Mouse (Mus musculus) lung, embryonic 14.5 days (tissue): Measurements from ENCODE around the gene Cks2. TPM values are rescaled to one million over a fixed set of nuclear protein-coding genes. Genes with fewer than 3 reads are reported as not detected.

Experiments used
- ATAC-seq: fragments of 200-750 bp; cut with Nextera tagmentation; 2 replicates; pipeline ENCODE4 v1.8.0; 2017; ENCODE audit warnings: mild to moderate bottlenecking, moderate TSS enrichment, moderate library complexity; ENCODE audit not compliant: insufficient read depth
- DNase-seq: peaks from one replicate; pipeline ENCODE4 v3.0.0-alpha.2; 2015
- H3K27ac ChIP-seq: fragments of 300-500 bp; sonication (generic); 2 replicates; pipeline ENCODE4 v1.5.1; 2014; ENCODE audit warnings: low read depth, mild to moderate bottlenecking, moderate library complexity
- H3K27me3 ChIP-seq: fragments of 300-500 bp; sonication (generic); 2 replicates; pipeline ENCODE4 v1.6.1; 2014; ENCODE audit warnings: low read length, control low read depth; ENCODE audit not compliant: insufficient read depth
- H3K36me3 ChIP-seq: fragments of 300-500 bp; sonication (generic); 2 replicates; pipeline ENCODE4 v1.6.1; 2014; ENCODE audit warnings: control low read depth; ENCODE audit not compliant: insufficient read depth
- H3K4me1 ChIP-seq: fragments of 300-500 bp; sonication (generic); 2 replicates; pipeline ENCODE4 v1.6.1; 2014; ENCODE audit warnings: antibody characterized with exemption, control low read depth; ENCODE audit not compliant: insufficient read depth
- H3K4me2 ChIP-seq: fragments of 300-500 bp; sonication (generic); 2 replicates; pipeline ENCODE4 v1.6.1; 2014; ENCODE audit warnings: mild to moderate bottlenecking
- H3K4me3 ChIP-seq: fragments of 300-500 bp; sonication (generic); 2 replicates; pipeline ENCODE4 v1.5.1; 2014; ENCODE audit warnings: low read depth, low read length
- H3K9ac ChIP-seq: fragments of 300-500 bp; sonication (generic); 2 replicates; pipeline ENCODE4 v1.6.1; 2014
- H3K9me3 ChIP-seq: fragments of 300-500 bp; sonication (generic); 2 replicates; pipeline ENCODE4 v1.6.1; 2016; ENCODE audit warnings: low read depth, low read length, control low read depth
- CTCF ChIP-seq: IDR thresholded peaks from 2 replicates; pipeline ENCODE4 v1.5.1; 2016; ENCODE audit warnings: antibody characterized with exemption, low read depth
- WGBS: fragments of 180-500 bp; shearing (Covaris S2); extraction: QIAGEN DNeasy Blood & Tissue Kit; methylation state at CpG from one replicate; pipeline ENCODE4 v1.1.7; 2014; 5-methylcytosine and 5-hydroxymethylcytosine counted together
- polyA plus RNA-seq: library from polyadenylated mRNA; unstranded; fragments of >200 nt; fragmentation: Nextera tagmentation; extraction: Ambion mirVana; gene quantifications from 2 replicates; pipeline ENCODE4 v1.2.1, GENCODE M21; 2014

Cks2 gene
- polyA plus RNA-seq, 1 experiment from 2014 or later: 436 TPM

GRCm38 (mm10) chr13:51681076-51681475 lies 36.0 kb downstream of the Cks2 start:
- H3K27ac ChIP-seq: no peak overlapping the region
- no peak overlapping the region for H3K4me2 ChIP-seq
- H3K36me3 ChIP-seq: peaks cover 100% of the 10 kb centered on the region
- no peak for ATAC-seq
- WGBS: 80% methylated on average over 5 of the region's 5 CpGs
- no peak for DNase-seq
- H3K27me3 ChIP-seq: no peaks in the 10 kb centered on the region
- H3K4me1 ChIP-seq: no peaks in the 10 kb centered on the region
- H3K9ac ChIP-seq: no peak overlapping the region
- H3K4me3 ChIP-seq: no peak overlapping the region
- H3K9me3 ChIP-seq: no peaks in the 10 kb centered on the region
- no peak for TF ChIP-seq CTCF

- TF ChIP-seq CTCF: no peak
- Histone ChIP-seq H3K4me3 (no peak overlapping the region), H3K9me3 (no peaks in the 10 kb centered on the region), H3K4me2 (no peak overlapping the region), H3K27me3 (no peaks in the 10 kb centered on the region), H3K9ac (no peak overlapping the region), H3K27ac (no peak overlapping the region), H3K36me3 (peaks cover 99% of the 10 kb centered on the region), H3K4me1 (no peaks in the 10 kb centered on the region)
- DNase-seq (no peak), ATAC-seq (no peak)
- WGBS: 95% methylated on average over 8 of the region's 8 CpGs
These were observed 36.6 kb downstream of the Cks2 start for GRCm38 (mm10) chr13:51681634-51682033.

- H3K27me3 ChIP-seq: no peaks in the 10 kb centered on the region
- no peak for DNase-seq
- 88% methylated on average over 7 of the region's 7 CpGs for WGBS
- H3K4me1 ChIP-seq: no peaks in the 10 kb centered on the region
- no peak overlapping the region for H3K4me3 ChIP-seq
- no peak for ATAC-seq
- H3K27ac ChIP-seq: no peak overlapping the region
- no peaks in the 10 kb centered on the region for H3K9me3 ChIP-seq
- TF ChIP-seq CTCF: no peak
- H3K36me3 ChIP-seq: peaks cover 76% of the 10 kb centered on the region
- no peak overlapping the region for H3K9ac ChIP-seq
- no peak overlapping the region for H3K4me2 ChIP-seq
These were observed 40.4 kb downstream of the Cks2 start for GRCm38 (mm10) chr13:51685290-51685966.

- Histone ChIP-seq H3K4me2 (no peak overlapping the region), H3K9ac (no peak overlapping the region), H3K27ac (no peak overlapping the region), H3K4me3 (no peak overlapping the region), H3K36me3 (peaks cover 64% of the 10 kb centered on the region), H3K9me3 (no peaks in the 10 kb centered on the region), H3K27me3 (no peaks in the 10 kb centered on the region), H3K4me1 (no peaks in the 10 kb centered on the region)
- DNase-seq (no peak), ATAC-seq (no peak)
- TF ChIP-seq CTCF: no peak
- 85% methylated on average over 5 of the region's 5 CpGs for WGBS
These were observed 41.9 kb downstream of the Cks2 start for GRCm38 (mm10) chr13:51686966-51687365.

- no peak overlapping the region for H3K27ac ChIP-seq
- no peak for TF ChIP-seq CTCF
- H3K4me1 ChIP-seq: no peaks in the 10 kb centered on the region
- DNase-seq (no peak), ATAC-seq (no peak)
- H3K9ac ChIP-seq: no peak overlapping the region
- H3K4me3 ChIP-seq: no peak overlapping the region
- H3K36me3 ChIP-seq: peaks cover 47% of the 10 kb centered on the region
- no peak overlapping the region for H3K4me2 ChIP-seq
- WGBS: 61% methylated on average over 3 of the region's 3 CpGs
- no peaks in the 10 kb centered on the region for H3K9me3 ChIP-seq
- H3K27me3 ChIP-seq: no peaks in the 10 kb centered on the region
These were observed 43.7 kb downstream of the Cks2 start for GRCm38 (mm10) chr13:51688688-51689087.

- no peak for TF ChIP-seq CTCF
- Histone ChIP-seq H3K27ac (no peak overlapping the region), H3K9ac (no peak overlapping the region), H3K4me1 (no peaks in the 10 kb centered on the region), H3K4me2 (no peak overlapping the region), H3K4me3 (no peak overlapping the region), H3K27me3 (no peaks in the 10 kb centered on the region), H3K36me3 (0 out of 2 replicates have a peak, but pooled peaks cover 2% of the 10 kb centered on the region), H3K9me3 (no peaks in the 10 kb centered on the region)
- ATAC-seq (no peak), DNase-seq (no peak)
These were observed 51.4 kb downstream of the Cks2 start for GRCm38 (mm10) chr13:51696481-51696880.

- no peak for ATAC-seq
- no peak overlapping the region for H3K27ac ChIP-seq
- WGBS: 64% methylated on average over 6 of the region's 6 CpGs
These were observed 52.4 kb downstream of the Cks2 start for GRCm38 (mm10) chr13:51697455-51697854.

More at GRCm38 (mm10) chr13:51697455-51697854, 52.4 kb downstream of the Cks2 start:
- Histone ChIP-seq H3K27me3 (no peaks in the 10 kb centered on the region), H3K36me3 (0 out of 2 replicates have a peak, but pooled peaks cover 3% of the 10 kb centered on the region), H3K9me3 (no peaks in the 10 kb centered on the region), H3K9ac (no peak overlapping the region), H3K4me1 (no peaks in the 10 kb centered on the region), H3K4me2 (no peak overlapping the region), H3K4me3 (no peak overlapping the region)
- DNase-seq: no peak
- no peak for TF ChIP-seq CTCF
